Mouse (Mus musculus): ENCODE measurements around the gene Apela. TPM values are rescaled to one million over a fixed set of nuclear protein-coding genes. Genes with fewer than 3 reads are reported as not detected.
"Not testable (repeated sequence)": the region's sequence is repeated elsewhere in the genome, so short reads cannot be mapped to it uniquely, and the experiment has no call there.

The Apela gene
- total RNA-seq, 1 experiment from 2014 or later = not detected

DNA sequence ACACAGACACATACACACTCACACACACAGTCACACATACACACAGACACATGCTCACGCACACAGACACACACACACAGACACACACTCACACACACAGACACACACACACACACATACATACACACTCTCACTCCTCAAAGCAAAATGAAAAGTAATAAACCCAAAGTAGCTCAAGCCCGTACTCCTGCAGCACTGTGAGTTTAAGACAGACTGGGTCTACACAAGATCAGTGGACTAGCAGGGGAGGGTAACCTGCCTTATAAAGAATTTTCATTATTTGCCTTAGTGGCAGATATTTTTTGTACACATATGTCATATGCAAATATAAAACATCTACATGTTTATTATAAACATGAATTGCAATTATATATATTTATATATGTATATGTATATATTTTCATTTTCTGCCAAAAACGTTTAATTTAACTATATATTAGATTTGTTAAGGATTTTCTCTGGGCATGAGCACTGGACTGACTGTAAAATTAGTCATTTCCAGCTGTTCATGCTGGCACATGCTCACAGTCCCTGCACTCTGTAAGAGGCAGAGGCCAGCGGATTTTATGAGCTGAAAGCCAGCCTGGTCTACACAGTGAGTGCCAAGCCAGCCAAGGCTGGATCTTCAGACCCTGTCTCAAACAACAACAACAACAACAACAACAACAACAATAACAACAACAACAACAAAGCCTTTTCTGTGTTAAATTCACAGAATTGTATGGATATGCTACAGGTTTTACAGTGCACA is 6.2 kb downstream of the Apela start:
- no peak for ATAC-seq (replicated peaks; ENCODE audit: insufficient number of reproducible peaks, low FRiP score, low TSS enrichment, poor library complexity, severe bottlenecking)

GRCm38 (mm10) chr8:65029776-65030175 is 7.4 kb downstream of the Apela start:
- no peak for ATAC-seq (replicated peaks; ENCODE audit: insufficient number of reproducible peaks, low FRiP score, low TSS enrichment, poor library complexity, severe bottlenecking)

- no peak for ATAC-seq (replicated peaks; ENCODE audit: insufficient number of reproducible peaks, low FRiP score, low TSS enrichment, poor library complexity, severe bottlenecking)
Measured at GRCm38 (mm10) chr8:65028959-65029686, 8.0 kb downstream of the Apela start.

- no peak for ATAC-seq (replicated peaks; ENCODE audit: insufficient number of reproducible peaks, low FRiP score, low TSS enrichment, poor library complexity, severe bottlenecking)
Measured at GRCm38 (mm10) chr8:65022485-65022884, 14.7 kb downstream of the Apela start.

DNA sequence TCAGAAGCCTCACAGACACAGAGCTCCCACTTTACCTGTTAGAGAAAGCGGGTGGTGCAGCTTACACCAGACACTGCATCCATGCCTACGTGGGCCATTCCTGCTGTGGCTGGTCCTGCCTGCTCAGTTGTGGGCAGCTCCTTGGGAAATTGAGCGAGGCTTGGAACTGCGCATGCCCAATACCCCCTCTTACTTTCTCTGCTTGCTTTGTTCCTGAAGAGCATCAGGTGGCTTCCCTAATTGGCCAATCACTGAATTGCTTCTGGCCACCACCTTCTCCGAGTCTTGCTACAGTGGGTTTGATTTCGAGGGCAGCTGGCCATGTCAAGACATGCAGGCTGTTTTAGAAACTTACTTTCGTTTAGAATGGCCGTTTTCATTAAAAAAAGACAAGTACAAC is 18.7 kb downstream of the Apela start, which contains the start of the genes Trim61 and Trim60:
Gene Trim61 (minus strand): TSS at position 101 of the 400 bp plus-strand sequence.
Gene Trim60 (minus strand): TSS at position 162 of the 400 bp plus-strand sequence.
- ATAC-seq (replicated peaks; ENCODE audit: insufficient number of reproducible peaks, low FRiP score, low TSS enrichment, poor library complexity, severe bottlenecking) = no peak

DNA sequence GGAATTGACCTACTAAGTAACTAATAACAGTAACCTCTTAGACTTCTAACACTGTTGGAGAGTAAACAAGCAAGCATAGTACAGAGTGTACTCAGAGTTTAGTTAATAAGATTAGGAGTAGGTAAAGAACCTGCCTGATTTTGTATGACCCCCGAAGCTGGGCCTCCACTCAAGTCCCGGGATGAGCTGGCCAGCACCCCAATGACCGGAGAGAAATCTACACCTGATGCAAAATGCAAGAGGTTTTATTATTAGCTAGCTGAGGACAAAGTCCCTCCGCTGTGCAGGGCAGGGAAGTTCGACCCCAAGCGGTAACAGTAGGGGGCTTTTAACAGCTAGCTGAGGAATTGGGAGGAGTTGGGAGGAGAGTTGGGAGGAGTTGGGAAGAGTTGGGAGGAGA is 29.5 kb downstream of the Apela start:
- ATAC-seq (replicated peaks; ENCODE audit: insufficient number of reproducible peaks, low FRiP score, low TSS enrichment, poor library complexity, severe bottlenecking) = not testable (repeated sequence)

DNA sequence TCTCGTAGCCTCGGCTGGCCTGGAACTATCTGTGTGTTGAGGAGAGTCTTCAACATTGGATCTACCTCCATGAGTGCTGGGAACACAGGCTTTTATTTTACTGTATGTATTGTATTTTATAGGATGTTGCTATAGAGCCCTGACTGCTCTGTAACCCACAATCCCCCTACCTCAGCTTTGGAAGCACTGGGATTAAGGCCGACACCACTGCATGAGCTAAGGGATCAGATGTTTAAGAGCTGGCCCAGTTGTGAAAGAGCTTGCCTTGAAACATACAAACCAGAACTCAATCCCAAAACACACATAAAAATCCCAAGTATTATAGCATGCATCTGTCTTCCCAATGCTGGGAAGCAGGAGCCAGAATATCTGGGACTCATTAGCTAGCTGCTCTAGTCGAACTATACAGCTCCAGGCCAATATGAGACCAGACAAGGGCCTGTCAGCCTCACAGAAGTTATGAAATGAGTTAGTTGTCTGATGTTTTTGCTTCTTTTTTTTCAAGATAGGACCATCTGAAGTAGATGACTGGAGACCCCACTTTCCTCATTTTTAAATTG is 38.2 kb downstream of the Apela start:
- no peak for ATAC-seq (replicated peaks; ENCODE audit: insufficient number of reproducible peaks, low FRiP score, low TSS enrichment, poor library complexity, severe bottlenecking)

DNA sequence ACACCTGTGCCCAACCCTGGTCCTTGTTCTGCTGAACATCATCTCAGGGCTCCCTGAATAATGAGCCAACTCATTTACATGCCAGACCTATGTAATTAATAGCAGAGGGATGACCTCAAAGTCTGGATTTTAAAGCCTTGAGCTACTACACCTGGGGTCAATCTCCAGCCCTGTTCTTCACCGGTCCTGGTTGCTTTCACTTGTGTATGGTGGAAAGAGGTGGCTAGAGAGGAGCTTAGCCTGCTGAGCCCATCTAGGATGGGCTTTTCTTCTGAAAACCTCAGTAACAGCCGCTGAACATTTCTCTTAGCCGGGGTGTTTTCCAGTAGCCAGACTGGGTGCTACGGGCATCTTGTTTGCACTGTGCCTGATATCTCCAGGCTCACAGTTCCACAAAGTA is 49.4 kb downstream of the Apela start, which contains the start of gene Trim75:
Gene Trim75 (minus strand): TSS at position 101 of the 400 bp plus-strand sequence.
- no peak for ATAC-seq (replicated peaks; ENCODE audit: insufficient number of reproducible peaks, low FRiP score, low TSS enrichment, poor library complexity, severe bottlenecking)

DNA sequence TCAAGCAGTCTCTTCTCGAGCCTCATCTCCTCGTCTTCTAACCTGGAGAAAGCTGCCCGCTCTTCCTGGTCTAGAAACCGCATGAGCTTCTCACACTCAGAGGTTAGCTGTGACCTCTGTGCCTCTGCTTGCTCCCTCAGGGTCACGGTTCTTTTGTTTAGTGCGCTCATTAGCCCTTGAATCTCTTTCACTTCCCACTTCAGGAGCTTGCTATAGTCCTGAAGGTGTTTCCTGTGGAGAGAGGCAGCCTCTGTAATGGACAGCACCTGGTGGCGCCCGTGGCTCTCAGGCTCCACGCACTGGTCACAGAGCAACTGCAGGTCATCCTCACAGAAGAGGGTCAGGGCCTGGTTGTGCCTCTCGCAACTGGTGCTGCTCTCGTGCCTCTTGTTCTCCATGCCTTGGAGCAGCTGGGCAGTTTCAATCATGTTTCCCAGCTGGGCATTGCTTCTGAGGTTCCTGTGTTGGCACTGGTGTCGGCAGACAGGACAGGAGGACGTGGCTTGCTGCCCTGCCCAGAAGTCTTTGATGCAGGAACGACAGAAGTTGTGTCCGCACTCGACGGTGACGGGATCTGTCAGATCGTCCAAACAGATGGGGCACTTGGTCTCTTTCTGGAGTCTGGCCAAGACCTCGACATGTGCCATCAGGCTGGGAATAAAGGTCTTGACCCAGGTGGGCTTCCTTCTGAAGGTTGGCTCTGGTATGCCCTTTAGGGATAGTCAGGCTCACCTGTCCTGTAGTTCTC is 53.8 kb downstream of the Apela start:
- no peak for ATAC-seq (replicated peaks; ENCODE audit: insufficient number of reproducible peaks, low FRiP score, low TSS enrichment, poor library complexity, severe bottlenecking)

Other genes with a start within 250 kb of the Apela start
- 29.4 to 59.8 TPM (median 43.6 TPM) in 3 replicates for gene Klhl2, start 187.3 kb downstream of the Apela start, total RNA-seq (2017)
- 21.7 to 28.7 TPM (median 26.3 TPM) in 3 replicates for gene Tmem192, start 90.2 kb downstream of the Apela start, total RNA-seq (2017)
- gene Trim75, start 49.5 kb downstream of the Apela start, total RNA-seq (2017) = not detected in 3 replicates
- gene Trim61, start 18.8 kb downstream of the Apela start, total RNA-seq (2017) = not detected in 3 replicates
- not detected in 3 replicates for gene Trim60, start 18.8 kb downstream of the Apela start, total RNA-seq (2017)
- gene Gm10663, start 37.7 kb upstream of the Apela start, total RNA-seq (2017) = not detected in 3 replicates
- not detected in 3 replicates for gene BC030870, start 92.2 kb upstream of the Apela start, total RNA-seq (2017)